Mouse (Mus musculus) bone marrow, adult 2 months (tissue): ENCODE results near the gene Tnni3.

Experiments
- CTCF ChIP-seq: fragments of 200-500 bp; IDR thresholded peaks from 2 replicates; pipeline ENCODE4 v1.5.1; 2011; ENCODE audit warnings: low read length, control low read depth; ENCODE audit not compliant: control insufficient read depth, insufficient read depth
- POLR2A ChIP-seq: fragments of 200-500 bp; IDR thresholded peaks from 2 replicates; pipeline ENCODE4 v1.6.1; 2011; ENCODE audit warnings: low read depth, mild to moderate bottlenecking, control low read depth, low read length, borderline replicate concordance; ENCODE audit not compliant: control insufficient read depth

DNA sequence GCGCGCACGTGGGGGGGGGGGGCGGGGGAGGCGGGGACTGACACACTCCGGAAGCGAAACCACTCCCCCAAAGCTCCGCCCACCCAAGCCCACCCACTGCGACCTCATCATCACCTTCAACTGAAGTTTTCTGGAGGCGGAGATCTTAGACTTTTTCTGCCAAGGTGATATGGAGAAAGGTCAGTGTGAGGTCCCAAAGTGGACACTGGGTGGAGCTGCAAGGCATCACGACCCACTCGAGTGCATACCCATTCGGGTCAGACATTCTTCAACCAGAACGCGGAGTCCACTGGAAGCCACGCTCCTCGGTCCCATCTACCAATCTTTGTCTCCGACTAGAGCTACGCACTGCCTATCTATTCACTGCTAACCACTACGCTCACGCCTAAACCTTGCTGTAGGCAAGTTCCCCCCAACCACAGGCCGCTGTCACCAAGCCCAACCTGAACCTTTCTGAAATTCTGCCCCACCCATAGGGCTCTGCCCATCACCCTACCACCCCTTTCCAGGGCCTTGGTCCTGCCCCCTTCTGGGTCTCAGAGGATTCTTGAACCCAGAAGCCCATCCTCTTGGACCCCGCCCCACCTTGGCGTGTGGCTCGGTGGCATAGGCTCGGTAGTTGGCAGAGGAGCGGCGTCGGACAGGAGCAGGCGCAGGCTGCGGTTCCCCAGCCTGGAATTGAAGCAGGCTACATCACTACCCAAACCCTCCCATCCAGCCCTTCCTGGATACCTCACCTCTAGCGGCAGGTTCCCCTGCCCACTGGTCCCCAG, 2.6 kb downstream of the Tnni3 start:
- TF ChIP-seq CTCF = 0 out of 2 replicates have a peak, but pooled peaks have one; percentile 9
- no peak for TF ChIP-seq POLR2A
